Mouse (Mus musculus) gastrocnemius, adult 8-10 months (tissue): ENCODE measurements around the gene Igsf10. TPM values are rescaled to one million over a fixed set of nuclear protein-coding genes. Genes with fewer than 3 reads are reported as not detected.

Experiments used
- DNase-seq, 2 experiments: peaks; one replicate each; pipeline ENCODE4 v3.0.0; 2022; ENCODE audit warnings: low spot score in 2 of 2
- total RNA-seq, 4 experiments: library from RNA; stranded (reverse); gene quantifications; 2 replicates each; pipeline ENCODE4 v1.2.4; 2022

The Igsf10 gene
- total RNA-seq, 4 experiments from 2014 or later = 0.70 to 2.3 (median 0.98) TPM

- DNase-seq = no peak
Observed at GRCm38 (mm10) chr3:59293437-59294199, 50.6 kb downstream of the Igsf10 start.

DNA sequence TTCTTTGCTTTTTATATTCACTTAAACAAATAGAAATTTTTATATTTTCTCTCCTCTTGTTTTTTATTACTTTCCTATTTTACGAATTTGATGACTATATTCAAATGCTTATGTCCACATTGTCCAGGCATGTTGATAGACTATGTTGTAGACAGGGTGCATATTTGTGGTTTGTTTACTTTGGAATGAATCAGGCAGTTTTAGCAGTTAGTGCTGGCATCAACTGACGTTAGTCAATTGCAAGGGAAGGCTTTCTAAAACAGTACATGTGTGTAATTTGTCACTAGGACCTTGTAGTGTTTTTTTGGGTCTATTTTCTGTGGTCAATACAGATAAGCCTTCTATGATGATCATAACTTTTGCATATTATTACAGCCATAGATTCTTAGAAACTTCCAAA, 53.6 kb downstream of the Igsf10 start:
- no peak for DNase-seq

GRCm38 (mm10) chr3:59278620-59279019, 65.6 kb downstream of the Igsf10 start:
- no peak for DNase-seq

- DNase-seq = no peak
Observed at GRCm38 (mm10) chr3:59278254-59278533, 66.0 kb downstream of the Igsf10 start.

DNA sequence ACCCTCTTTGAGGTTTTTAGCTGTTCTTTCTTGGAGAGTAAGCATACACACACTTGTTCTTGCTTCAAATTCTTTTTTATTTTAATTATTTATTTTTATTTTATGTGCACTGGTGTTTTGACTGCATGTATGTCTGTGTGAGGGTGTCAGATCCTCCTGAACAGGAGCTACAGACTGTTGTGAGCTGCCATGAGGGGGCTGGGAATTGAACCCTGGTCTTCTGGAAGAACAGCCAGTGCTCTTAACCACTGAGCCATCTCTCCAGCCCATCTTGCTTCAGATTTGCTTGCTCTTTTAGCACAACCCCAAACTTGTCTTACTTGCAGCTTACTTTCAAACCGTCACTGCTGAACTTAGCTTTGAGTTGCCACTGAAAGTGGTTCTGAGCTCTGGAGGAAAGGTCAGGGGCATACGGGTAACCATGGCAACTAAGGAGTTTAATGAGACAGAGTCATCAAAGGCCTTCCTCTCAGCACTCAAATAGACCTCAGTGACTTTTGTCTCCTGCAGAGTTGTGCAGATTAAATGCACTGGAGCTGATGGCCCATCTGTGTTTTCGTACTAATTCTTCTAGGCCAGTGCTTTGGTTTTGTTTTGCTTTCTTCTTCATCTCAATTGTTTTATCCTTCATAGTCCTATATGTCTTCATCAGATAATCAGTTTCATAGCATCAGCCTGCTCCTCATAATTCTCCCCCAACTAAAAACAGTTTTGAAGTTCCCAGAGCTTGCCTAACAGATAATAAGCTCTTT, 66.5 kb downstream of the Igsf10 start:
- no peak for DNase-seq

- DNase-seq = no peak
Observed at GRCm38 (mm10) chr3:59270811-59271210, 73.4 kb downstream of the Igsf10 start.

Other genes with a start within 250 kb of the Igsf10 start
- under 1 TPM in 1 of 4 experiments, not detected in 3; 0.13 TPM for gene Gpr171, start 242.6 kb downstream of the Igsf10 start, total RNA-seq
- gene P2ry14, start 190.8 kb downstream of the Igsf10 start, total RNA-seq = 1 to 10 TPM in 3 of 4 experiments, under 1 TPM in 1; 0.90 to 2.7 (median 1.2) TPM
- gene Gpr87, start 149.3 kb downstream of the Igsf10 start, total RNA-seq = not detected
- under 1 TPM in 2 of 4 experiments, not detected in 2; 0.11 to 0.22 TPM for gene P2ry13, start 133.5 kb downstream of the Igsf10 start, total RNA-seq
- 1 to 10 TPM in 1 of 4 experiments, under 1 TPM in 2, not detected in 1; 0.15 to 1.1 (median 0.40) TPM for gene P2ry12, start 81.5 kb downstream of the Igsf10 start, total RNA-seq